14 mouse cellular contexts compared by ENCODE assay signal in genomic region chr2:180322674-180323355, GRCm38 (mm10). TPM values are rescaled to one million over a fixed set of nuclear protein-coding genes. Genes with fewer than 3 reads are reported as not detected.
DNase-seq lines count a peak whose midpoint lies in the region; ATAC-seq lines count a peak whose summit lies in the region.
"Had no signal": no experiment of that assay in that cellular context is flagged by ENCODE, and none has a peak within 500 bp of the region (broad histone marks: within the 10 kb centered on the region; RNA-seq: fewer than 3 reads in every experiment).

No protein-coding gene starts in this region.

- no peak overlapping the region for H3K4me2 ChIP-seq in embryonic facial prominence, embryonic 12.5 days (replicated peaks)
- H3K4me2 ChIP-seq in midbrain, embryonic 12.5 days (replicated peaks), result peak overlapping the region; percentile 25; the same call in 1 of the 2 replicates
- H3K4me2 ChIP-seq: neural tube, embryonic 13.5 days had no signal

- no peaks in the 10 kb centered on the region for H3K36me3 ChIP-seq in embryonic facial prominence, embryonic 12.5 days
- no peaks in the 10 kb centered on the region for H3K36me3 ChIP-seq in midbrain, embryonic 12.5 days
- H3K36me3 ChIP-seq: G1E; neural tube, embryonic 13.5 days had no signal

- WGBS in embryonic facial prominence, embryonic 12.5 days, result 28% methylated on average over 14 of the region's 14 CpGs
- 25% methylated on average over 14 of the region's 14 CpGs for WGBS in midbrain, embryonic 12.5 days

- DNase-seq in kidney, postnatal 14 days, result peak; percentile 25
- no peak for DNase-seq in kidney, postnatal 36 days
- peak; percentile 62 for DNase-seq in embryo, embryonic 10.5 days (ENCODE audit: low spot score)
- no peak for DNase-seq in natural killer cell, adult 2 months (ENCODE audit: low spot score in 2 of 2)
- no peak for DNase-seq in right cerebral cortex, postnatal 25 days
- DNase-seq: spleen, adult 18-20 months; thymus, postnatal 36 days had no signal

- H3K27ac ChIP-seq in embryonic facial prominence, embryonic 12.5 days, result no peak overlapping the region
- no peak overlapping the region for H3K27ac ChIP-seq in midbrain, embryonic 12.5 days (replicated peaks)
- H3K27ac ChIP-seq: neural tube, embryonic 13.5 days had no signal

- no peaks in the 10 kb centered on the region for H3K27me3 ChIP-seq in embryonic facial prominence, embryonic 12.5 days
- H3K27me3 ChIP-seq in midbrain, embryonic 12.5 days, result peaks cover 30% of the 10 kb centered on the region; the same call in 1 of the 2 replicates
- H3K27me3 ChIP-seq: neural tube, embryonic 13.5 days had no signal

- H3K4me3 ChIP-seq in embryonic facial prominence, embryonic 12.5 days, result no peak overlapping the region
- no peak overlapping the region for H3K4me3 ChIP-seq in midbrain, embryonic 12.5 days
- H3K4me3 ChIP-seq: neural tube, embryonic 13.5 days had no signal

- H3K9me3 ChIP-seq in embryonic facial prominence, embryonic 12.5 days, result no peaks in the 10 kb centered on the region
- H3K9me3 ChIP-seq in midbrain, embryonic 12.5 days, result no peaks in the 10 kb centered on the region
- H3K9me3 ChIP-seq: G1E; neural tube, embryonic 13.5 days had no signal

- peak; percentile 52; the same call in 1 of the 2 replicates for ATAC-seq in embryonic facial prominence, embryonic 12.5 days (ENCODE audit: insufficient number of reproducible peaks, insufficient read depth, low FRiP score, low TSS enrichment)
- ATAC-seq in midbrain, embryonic 12.5 days (ENCODE audit: low FRiP score, low read depth), result no peak
- ATAC-seq: forebrain, embryonic 16.5 days had no signal

- no peak overlapping the region for H3K9ac ChIP-seq in embryonic facial prominence, embryonic 12.5 days
- H3K9ac ChIP-seq in midbrain, embryonic 12.5 days (replicated peaks), result no peak overlapping the region
- H3K9ac ChIP-seq: neural tube, embryonic 13.5 days had no signal

- peaks cover 5% of the 10 kb centered on the region for H3K4me1 ChIP-seq in embryonic facial prominence, embryonic 12.5 days
- H3K4me1 ChIP-seq in midbrain, embryonic 12.5 days, result peaks cover 6% of the 10 kb centered on the region; the same call in 1 of the 2 replicates
- H3K4me1 ChIP-seq: neural tube, embryonic 13.5 days had no signal

RNA-seq across cellular contexts. Expression of gene Gata5, which starts 11.7 kb away (rescaled TPM):
- 0.09 TPM in 2 replicates for polyA plus RNA-seq in embryonic facial prominence, embryonic 12.5 days (2016; fragmentation: Nextera tagmentation; extraction: Ambion mirVana)
- polyA plus RNA-seq in midbrain, embryonic 12.5 days (2016; fragmentation: Nextera tagmentation; extraction: Ambion mirVana), result not detected in 2 replicates
- polyA plus RNA-seq: forebrain, embryonic 16.5 days; G1E had no signal

RNA-seq across cellular contexts. Expression of gene Rbbp8nl, which starts 33.1 kb away (rescaled TPM):
- polyA plus RNA-seq in embryonic facial prominence, embryonic 12.5 days (2016; fragmentation: Nextera tagmentation; extraction: Ambion mirVana), result 0.77 and 1.3 TPM in 2 replicates
- 0.08 and 0.16 TPM in 2 replicates for polyA plus RNA-seq in midbrain, embryonic 12.5 days (2016; fragmentation: Nextera tagmentation; extraction: Ambion mirVana)
- polyA plus RNA-seq: forebrain, embryonic 16.5 days; G1E; heart, postnatal 0 days; liver, embryonic 16.5 days; neural tube, embryonic 13.5 days had no signal

RNA-seq across cellular contexts. Expression of gene Cables2, which starts 49.5 kb away (rescaled TPM):
- 21.2 and 23.5 TPM in 2 replicates for polyA plus RNA-seq in embryonic facial prominence, embryonic 12.5 days (2016; fragmentation: Nextera tagmentation; extraction: Ambion mirVana)
- 22.3 and 26.5 TPM in 2 replicates for polyA plus RNA-seq in midbrain, embryonic 12.5 days (2016; fragmentation: Nextera tagmentation; extraction: Ambion mirVana)

Comparison
In these comparisons a context has a peak if more than half of its experiments do, and no peak if none do; other contexts are left out.
1. DNase-seq: peak in kidney, postnatal 14 days (single experiment) and embryo, embryonic 10.5 days (single experiment); none in kidney, postnatal 36 days (0 of 2), natural killer cell, adult 2 months (0 of 2) and right cerebral cortex, postnatal 25 days (single experiment).